Mouse (Mus musculus): Measurements from ENCODE around the gene Trim71. TPM values are rescaled to one million over a fixed set of nuclear protein-coding genes. Genes with fewer than 3 reads are reported as not detected.

Trim71 gene
- total RNA-seq, 2 experiments from 2014 or later: 0.03 TPM; not detected in 1

- DNase-seq: no peak
Measured at GRCm38 (mm10) chr9:114480940-114481339, 83.2 kb downstream of the Trim71 start.

- no peak for DNase-seq
Measured at GRCm38 (mm10) chr9:114477019-114477418, 87.2 kb downstream of the Trim71 start.

GRCm38 (mm10) chr9:114471892-114472291, 92.3 kb downstream of the Trim71 start:
- no peak for DNase-seq

DNA sequence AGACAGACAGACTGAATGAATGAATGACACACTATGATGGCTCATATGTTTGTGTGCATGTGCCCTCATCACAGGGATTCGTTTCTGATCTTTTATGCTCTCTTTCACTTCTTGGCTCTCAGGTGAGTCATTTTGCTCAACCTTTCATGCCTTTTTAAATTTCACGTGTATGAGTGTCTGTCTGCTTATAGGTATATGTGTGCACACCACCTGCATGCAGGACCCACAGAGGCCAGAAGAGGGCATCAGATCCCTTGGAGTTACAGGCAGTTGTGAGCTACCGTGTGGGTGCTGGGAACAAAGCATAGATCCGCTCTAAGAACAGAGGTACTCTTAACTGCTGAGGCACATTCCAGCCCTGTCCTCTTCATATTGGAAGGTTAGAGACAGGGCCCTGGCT, 95.5 kb downstream of the Trim71 start:
- no peak for DNase-seq

DNA sequence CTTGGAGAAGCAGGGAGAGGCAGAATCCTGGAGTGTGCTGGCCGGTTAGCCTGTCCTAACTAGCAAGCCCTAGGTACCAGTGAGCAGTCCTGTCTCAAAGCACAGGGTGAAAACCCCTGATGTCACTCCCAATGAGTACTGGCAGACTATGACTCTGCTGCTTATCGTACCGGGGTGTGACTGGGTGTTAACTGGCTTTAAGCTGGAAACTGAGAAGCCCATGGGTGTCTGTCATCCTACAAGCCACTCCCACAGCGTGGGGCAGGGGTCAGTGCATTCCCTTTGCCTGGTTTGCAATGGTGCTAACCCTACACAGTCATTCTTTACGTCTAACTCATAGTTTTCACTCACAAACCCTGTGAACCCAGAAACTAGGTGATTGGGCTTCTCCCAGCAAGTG, 96.0 kb downstream of the Trim71 start:
- DNase-seq: no peak

GRCm38 (mm10) chr9:114466871-114467270, 97.3 kb downstream of the Trim71 start:
- no peak for DNase-seq

GRCm38 (mm10) chr9:114465442-114465841, 98.7 kb downstream of the Trim71 start:
- no peak for DNase-seq

GRCm38 (mm10) chr9:114462569-114462968, 101.6 kb downstream of the Trim71 start:
- no peak for DNase-seq

DNA sequence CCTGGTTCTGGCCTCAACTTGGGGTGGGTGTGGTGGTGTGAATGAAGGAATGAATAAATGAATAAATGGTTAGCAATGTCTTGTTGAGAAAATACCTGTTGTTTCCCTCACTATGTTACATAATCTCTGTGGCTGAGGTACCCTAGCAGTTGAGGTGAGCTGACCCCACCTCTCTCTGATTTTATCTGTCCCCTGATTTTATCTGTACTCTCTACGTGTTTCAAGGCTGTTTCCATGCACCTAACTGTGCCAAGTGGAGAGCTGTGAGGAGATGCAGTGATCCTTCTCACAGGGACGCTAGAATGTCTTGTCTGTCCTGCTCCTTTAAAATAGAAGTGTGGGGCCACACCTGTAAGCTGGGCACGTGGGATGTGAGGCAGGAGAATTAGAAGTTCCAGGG, 105.7 kb downstream of the Trim71 start:
- DNase-seq: no peak

Other genes starting within 250 kb of the Trim71 start
- not detected for gene Bcl2a1c, start 234.2 kb downstream of the Trim71 start, total RNA-seq (2021)
- 100 to 1,000 TPM; 111 to 112 TPM for gene Crtap, start 173.7 kb downstream of the Trim71 start, total RNA-seq (2021)
- gene Glb1, start 163.3 kb downstream of the Trim71 start, total RNA-seq (2021): 10 to 100 TPM; 29.1 to 32.1 TPM
- gene Tmppe, start 163.3 kb downstream of the Trim71 start, total RNA-seq (2021): 1 to 10 TPM; 6.3 to 7.0 TPM
- not detected for gene Ccr4, start 59.5 kb downstream of the Trim71 start, total RNA-seq (2021)
- gene C130032M10Rik, start 48.7 kb downstream of the Trim71 start, total RNA-seq (2021): not detected
- 10 to 100 TPM; 34.0 to 34.4 TPM for gene Cnot10, start 75.8 kb upstream of the Trim71 start, total RNA-seq (2021)
- 10 to 100 TPM; 39.2 to 47.6 TPM for gene Dync1li1, start 124.4 kb upstream of the Trim71 start, total RNA-seq (2021)
- gene Cmtm6, start 166.7 kb upstream of the Trim71 start, total RNA-seq (2021): 100 to 1,000 TPM in 1 of 2 experiments, 10 to 100 TPM in 1; 71.3 to 102 TPM
- 10 to 100 TPM; 29.2 to 39.2 TPM for gene Cmtm7, start 217.5 kb upstream of the Trim71 start, total RNA-seq (2021)

Data from adrenal gland, postnatal 36 days (tissue).